Mouse (Mus musculus): ENCODE measurements at regions not wholly inside any gene's neighbourhood (a gene's known extent, or its start where the extent isn't known, plus 50 kb on each side); places are given as distances from the start of the nearest gene placed in this dataset.
A peak's percentile ranks its signal among the peaks of the same experiment; 100 is the strongest.
"Not testable (repeated sequence)": the region's sequence is repeated elsewhere in the genome, so short reads cannot be mapped to it uniquely, and the experiment has no call there.

DNA sequence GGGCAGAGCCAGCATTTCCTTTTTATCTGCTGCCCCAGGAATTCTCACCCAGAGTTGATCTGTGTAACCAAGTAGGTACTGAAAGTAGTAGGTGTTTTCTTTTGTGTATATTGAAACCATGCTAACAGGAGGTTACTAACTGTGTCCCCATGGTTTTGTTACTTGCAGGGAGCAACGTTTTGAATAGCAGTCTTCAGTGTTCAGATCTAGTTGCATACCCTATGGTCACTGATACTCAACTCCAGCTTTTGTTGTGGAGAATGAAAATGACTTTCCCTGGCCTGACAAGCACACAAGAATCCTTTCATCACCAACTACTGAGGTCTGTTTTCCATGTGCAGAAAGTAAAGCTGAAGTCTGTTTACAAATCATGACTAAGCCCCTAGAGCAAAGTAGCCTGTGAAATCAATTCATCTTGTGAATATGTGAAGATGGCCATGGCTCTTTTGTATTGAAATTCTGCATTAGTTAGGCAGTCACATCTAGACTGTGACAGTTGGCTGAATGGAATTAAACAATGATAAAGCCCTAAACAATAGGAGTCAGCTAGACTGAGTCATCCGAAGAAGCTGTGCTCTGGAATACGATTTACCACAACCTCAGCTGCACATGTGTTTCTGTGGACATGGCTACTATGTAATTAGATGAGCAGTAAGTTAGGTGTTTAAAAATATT, 179.5 kb upstream of the Vrk2 start:
- Histone ChIP-seq H3K9ac (no peak overlapping the region), H3K4me3 (no peak overlapping the region), H3K4me1 (peaks cover 7% of the 10 kb centered on the region; the same call in 1 of the 2 replicates), H3K4me2 (replicated peaks) (no peak overlapping the region), H3K27ac (no peak overlapping the region), H3K27me3 (replicated peaks) (no peaks in the 10 kb centered on the region), H3K9me3 (no peaks in the 10 kb centered on the region), H3K36me3 (no peaks in the 10 kb centered on the region)
- peak; percentile 70 for ATAC-seq (ENCODE audit: low FRiP score, low read depth)
- 18% methylated on average over 3 of the region's 3 CpGs for WGBS

DNA sequence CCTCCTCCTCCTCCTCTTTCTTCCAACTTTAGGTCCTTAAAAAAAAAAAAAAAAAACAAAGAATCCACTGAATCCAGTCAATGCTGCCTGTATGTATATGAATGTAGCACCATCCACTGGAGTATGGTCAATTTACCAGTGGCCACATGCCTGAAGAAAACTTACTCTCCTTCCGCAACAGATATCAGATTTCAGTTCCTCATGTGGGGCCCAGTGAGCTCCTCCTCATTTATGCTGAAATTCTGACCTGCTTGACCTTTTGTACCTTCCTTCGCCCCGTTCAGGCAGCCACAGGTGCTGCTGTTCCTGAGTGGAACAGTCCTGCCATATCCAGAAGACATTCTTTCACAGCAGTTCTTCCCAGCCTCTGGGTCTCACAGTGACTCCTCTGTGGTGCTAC, 161.8 kb upstream of the Vrk2 start:
- no peaks in the 10 kb centered on the region for H3K4me1 ChIP-seq
- ATAC-seq (ENCODE audit: low FRiP score, low read depth): peak; percentile 33; the same call in 1 of the 2 replicates
- H3K4me2 ChIP-seq (replicated peaks): no peak overlapping the region
- H3K27me3 ChIP-seq (replicated peaks): no peaks in the 10 kb centered on the region
- no peaks in the 10 kb centered on the region for H3K9me3 ChIP-seq
- H3K4me3 ChIP-seq: no peak overlapping the region
- H3K27ac ChIP-seq: no peak overlapping the region
- no peaks in the 10 kb centered on the region for H3K36me3 ChIP-seq
- 78% methylated on average over 3 of the region's 3 CpGs for WGBS
- H3K9ac ChIP-seq: no peak overlapping the region

- Histone ChIP-seq H3K9me3 (no peaks in the 10 kb centered on the region), H3K27ac (no peak overlapping the region), H3K4me3 (no peak overlapping the region), H3K36me3 (no peaks in the 10 kb centered on the region), H3K4me2 (replicated peaks) (no peak overlapping the region), H3K27me3 (replicated peaks) (no peaks in the 10 kb centered on the region), H3K9ac (no peak overlapping the region), H3K4me1 (no peaks in the 10 kb centered on the region)
- ATAC-seq (ENCODE audit: low FRiP score, low read depth): no peak
- WGBS: 60% methylated on average over 1 of the region's 1 CpGs
Observed at GRCm38 (mm10) chr11:26753616-26754015, 159.8 kb upstream of the Vrk2 start.

DNA sequence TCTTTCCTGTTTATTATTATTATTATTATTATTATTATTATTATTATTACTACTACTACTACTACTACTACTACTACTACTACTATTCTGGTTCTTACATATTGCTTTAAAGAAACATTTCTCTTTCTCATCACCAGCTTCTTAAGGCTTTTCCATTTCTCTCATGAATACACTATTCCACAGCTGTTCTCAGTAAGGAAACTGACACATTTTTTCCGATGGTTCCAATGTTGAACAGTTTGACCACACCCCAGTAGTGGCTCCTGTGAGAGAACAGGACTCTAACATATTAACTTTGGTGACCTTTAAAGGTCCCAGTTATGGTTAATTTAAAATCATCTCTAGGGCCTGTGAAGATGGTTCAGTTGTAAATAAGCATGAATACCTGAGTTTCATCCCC, 148.4 kb upstream of the Vrk2 start:
- H3K4me3 ChIP-seq: no peak overlapping the region
- no peaks in the 10 kb centered on the region for H3K4me1 ChIP-seq
- H3K4me2 ChIP-seq (replicated peaks): no peak overlapping the region
- no peaks in the 10 kb centered on the region for H3K36me3 ChIP-seq
- H3K27ac ChIP-seq: no peak overlapping the region
- no peak overlapping the region for H3K9ac ChIP-seq
- WGBS: 95% methylated on average over 1 of the region's 1 CpGs
- H3K27me3 ChIP-seq (replicated peaks): no peaks in the 10 kb centered on the region
- H3K9me3 ChIP-seq: no peaks in the 10 kb centered on the region
- ATAC-seq (ENCODE audit: low FRiP score, low read depth): no peak

DNA sequence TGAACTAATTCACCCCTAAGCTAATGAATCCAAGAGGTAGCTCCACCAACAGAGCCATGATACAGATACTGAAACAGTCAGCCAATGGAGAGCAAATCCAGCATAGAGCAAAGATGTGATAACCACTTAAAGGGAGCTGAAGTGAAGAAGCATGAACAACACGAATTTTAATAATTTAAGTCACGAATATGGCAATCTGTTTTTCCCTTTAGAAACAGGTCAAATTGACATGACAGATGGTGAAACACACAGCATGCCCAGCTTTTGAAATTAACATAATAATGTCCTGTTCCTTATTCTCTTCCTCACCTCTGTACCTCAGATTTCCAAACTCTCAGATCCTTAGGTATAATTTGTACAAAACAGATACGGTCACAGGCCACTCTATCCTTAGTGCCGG, 145.9 kb upstream of the Vrk2 start:
- H3K4me2 ChIP-seq (replicated peaks): no peak overlapping the region
- H3K9ac ChIP-seq: no peak overlapping the region
- no peak overlapping the region for H3K27ac ChIP-seq
- H3K9me3 ChIP-seq: no peaks in the 10 kb centered on the region
- no peak for ATAC-seq (ENCODE audit: low FRiP score, low read depth)
- H3K36me3 ChIP-seq: no peaks in the 10 kb centered on the region
- WGBS: 78% methylated on average over 4 of the region's 4 CpGs
- H3K4me3 ChIP-seq: no peak overlapping the region
- no peaks in the 10 kb centered on the region for H3K27me3 ChIP-seq (replicated peaks)
- H3K4me1 ChIP-seq: no peaks in the 10 kb centered on the region

GRCm38 (mm10) chr11:26726969-26727368, 133.2 kb upstream of the Vrk2 start:
- no peak overlapping the region for H3K27ac ChIP-seq
- no peak overlapping the region for H3K9ac ChIP-seq
- H3K9me3 ChIP-seq: no peaks in the 10 kb centered on the region
- ATAC-seq (ENCODE audit: low FRiP score, low read depth): no peak
- H3K36me3 ChIP-seq: no peaks in the 10 kb centered on the region
- H3K4me2 ChIP-seq (replicated peaks): no peak overlapping the region
- H3K4me3 ChIP-seq: no peak overlapping the region
- H3K27me3 ChIP-seq (replicated peaks): no peaks in the 10 kb centered on the region
- H3K4me1 ChIP-seq: no peaks in the 10 kb centered on the region
- 91% methylated on average over 1 of the region's 1 CpGs for WGBS

- no peaks in the 10 kb centered on the region for H3K4me1 ChIP-seq
- H3K4me2 ChIP-seq (replicated peaks): no peak overlapping the region
- H3K9ac ChIP-seq: no peak overlapping the region
- 59% methylated on average over 11 of the region's 11 CpGs for WGBS
- ATAC-seq (ENCODE audit: low FRiP score, low read depth): no peak
- no peak overlapping the region for H3K4me3 ChIP-seq
- no peak overlapping the region for H3K27ac ChIP-seq
- no peaks in the 10 kb centered on the region for H3K36me3 ChIP-seq
- no peaks in the 10 kb centered on the region for H3K27me3 ChIP-seq (replicated peaks)
- H3K9me3 ChIP-seq: no peaks in the 10 kb centered on the region
Observed at GRCm38 (mm10) chr11:26724963-26725721, 131.3 kb upstream of the Vrk2 start.

DNA sequence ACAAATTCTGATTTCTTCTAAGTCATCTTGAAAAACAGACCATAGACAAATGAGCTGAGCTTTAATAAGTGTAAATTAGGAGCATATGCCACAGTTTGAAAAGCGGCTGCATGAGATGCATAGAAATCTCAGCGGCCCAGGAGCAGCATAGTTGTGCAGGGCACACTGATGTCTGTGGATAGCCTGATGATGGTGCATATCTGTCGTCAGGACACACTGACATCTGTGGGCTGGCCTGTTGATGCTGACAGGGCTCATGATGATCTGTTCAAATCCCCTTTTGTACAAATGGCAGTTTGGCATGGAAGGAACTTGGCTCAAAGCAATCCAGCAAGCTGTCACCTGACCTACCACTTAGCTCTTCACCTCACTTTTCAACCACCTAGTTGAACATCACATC, 128.5 kb upstream of the Vrk2 start:
- H3K9ac ChIP-seq: no peak overlapping the region
- H3K9me3 ChIP-seq: no peaks in the 10 kb centered on the region
- H3K4me3 ChIP-seq: no peak overlapping the region
- WGBS: 91% methylated on average over 3 of the region's 3 CpGs
- ATAC-seq (ENCODE audit: low FRiP score, low read depth): no peak
- H3K4me2 ChIP-seq (replicated peaks): no peak overlapping the region
- H3K27me3 ChIP-seq (replicated peaks): no peaks in the 10 kb centered on the region
- no peaks in the 10 kb centered on the region for H3K4me1 ChIP-seq
- H3K27ac ChIP-seq: no peak overlapping the region
- H3K36me3 ChIP-seq: no peaks in the 10 kb centered on the region

- Histone ChIP-seq H3K4me2 (replicated peaks) (no peak overlapping the region), H3K4me1 (no peaks in the 10 kb centered on the region), H3K9me3 (no peaks in the 10 kb centered on the region), H3K27me3 (replicated peaks) (no peaks in the 10 kb centered on the region), H3K4me3 (no peak overlapping the region), H3K27ac (no peak overlapping the region), H3K9ac (no peak overlapping the region), H3K36me3 (no peaks in the 10 kb centered on the region)
- no peak for ATAC-seq (ENCODE audit: low FRiP score, low read depth)
- 93% methylated on average over 3 of the region's 3 CpGs for WGBS
Observed at GRCm38 (mm10) chr11:26721173-26721572, 127.4 kb upstream of the Vrk2 start.

- H3K27me3 ChIP-seq (replicated peaks); H3K27ac ChIP-seq; H3K9me3 ChIP-seq; H3K4me3 ChIP-seq; H3K4me1 ChIP-seq; H3K36me3 ChIP-seq; ATAC-seq (ENCODE audit: low FRiP score, low read depth); H3K4me2 ChIP-seq (replicated peaks); H3K9ac ChIP-seq: not testable (repeated sequence)
- 79% methylated on average over 1 of the region's 2 CpGs for whole genome bisulfite sequencing
Observed at GRCm38 (mm10) chr11:26711237-26711636, 117.4 kb upstream of the Vrk2 start.

- H3K9ac ChIP-seq: no peak overlapping the region
- no peak overlapping the region for H3K4me3 ChIP-seq
- ATAC-seq (ENCODE audit: low FRiP score, low read depth): no peak
- no peak overlapping the region for H3K4me2 ChIP-seq (replicated peaks)
- H3K27me3 ChIP-seq (replicated peaks): no peaks in the 10 kb centered on the region
- H3K27ac ChIP-seq: no peak overlapping the region
- WGBS: 68% methylated on average over 2 of the region's 2 CpGs
- no peaks in the 10 kb centered on the region for H3K4me1 ChIP-seq
- no peaks in the 10 kb centered on the region for H3K36me3 ChIP-seq
- no peaks in the 10 kb centered on the region for H3K9me3 ChIP-seq
Observed at GRCm38 (mm10) chr11:26708636-26709035, 114.8 kb upstream of the Vrk2 start.

- Histone ChIP-seq H3K36me3 (no peaks in the 10 kb centered on the region), H3K4me1 (no peaks in the 10 kb centered on the region), H3K9me3 (no peaks in the 10 kb centered on the region), H3K9ac (no peak overlapping the region), H3K4me3 (no peak overlapping the region), H3K4me2 (replicated peaks) (no peak overlapping the region), H3K27ac (no peak overlapping the region), H3K27me3 (replicated peaks) (no peaks in the 10 kb centered on the region)
- ATAC-seq (ENCODE audit: low FRiP score, low read depth): no peak
Observed at GRCm38 (mm10) chr11:26683850-26684249, 90.1 kb upstream of the Vrk2 start.

GRCm38 (mm10) chr11:26667251-26667650, 73.5 kb upstream of the Vrk2 start:
- Histone ChIP-seq H3K4me1 (no peaks in the 10 kb centered on the region), H3K27me3 (replicated peaks) (no peaks in the 10 kb centered on the region), H3K9ac (no peak overlapping the region), H3K36me3 (no peaks in the 10 kb centered on the region), H3K9me3 (no peaks in the 10 kb centered on the region), H3K27ac (no peak overlapping the region), H3K4me3 (no peak overlapping the region), H3K4me2 (replicated peaks) (no peak overlapping the region)
- WGBS: 91% methylated on average over 2 of the region's 2 CpGs
- ATAC-seq (ENCODE audit: low FRiP score, low read depth): no peak
